Mouse (Mus musculus): Measurements from ENCODE around the gene Krtap6-1. TPM values are rescaled to one million over a fixed set of nuclear protein-coding genes. Genes with fewer than 3 reads are reported as not detected.
"Not testable (repeated sequence)": the region's sequence is repeated elsewhere in the genome, so short reads cannot be mapped to it uniquely, and the experiment has no call there.

Gene Krtap6-1
- polyA plus RNA-seq (2015; fragmentation: Nextera tagmentation; extraction: Ambion mirVana): not detected in 2 replicates

- H3K9me3 ChIP-seq (ENCODE audit: control insufficient read depth, low read length); H3K27ac ChIP-seq (ENCODE audit: low read depth, low read length); H3K4me3 ChIP-seq (ENCODE audit: low read length); H3K9ac ChIP-seq (ENCODE audit: low read depth, low read length); H3K4me2 ChIP-seq (ENCODE audit: low read length); H3K4me1 ChIP-seq (ENCODE audit: control insufficient read depth, insufficient read depth, low read depth, low read length); H3K36me3 ChIP-seq (ENCODE audit: control insufficient read depth, insufficient read depth, low read length); H3K27me3 ChIP-seq (replicated peaks; ENCODE audit: control insufficient read depth, insufficient read depth, low read length); ATAC-seq: not testable (repeated sequence)
- WGBS: 94% methylated on average over 3 of the region's 3 CpGs
Observed at GRCm38 (mm10) chr16:89031399-89031798, at the start of gene Krtap6-1. Gene Krtap6-1 (plus strand): TSS chr16:89031699.

GRCm38 (mm10) chr16:89010659-89011058 is 20.8 kb upstream of the Krtap6-1 start, which contains the start of gene Krtap22-2:
Gene Krtap22-2 (minus strand): TSS chr16:89010759.
- Histone ChIP-seq H3K4me2 (ENCODE audit: low read length) (no peak within 1 kb of the TSS), H3K4me3 (ENCODE audit: low read length) (no peak within 1 kb of the TSS), H3K36me3 (ENCODE audit: control insufficient read depth, insufficient read depth, low read length) (no peaks in the 10 kb centered on the region), H3K4me1 (ENCODE audit: control insufficient read depth, insufficient read depth, low read depth, low read length) (no peaks in the 10 kb centered on the region), H3K27ac (ENCODE audit: low read depth, low read length) (no peak within 1 kb of the TSS), H3K9ac (ENCODE audit: low read depth, low read length) (no peak within 1 kb of the TSS), H3K9me3 (ENCODE audit: control insufficient read depth, low read length) (no peaks in the 10 kb centered on the region), H3K27me3 (replicated peaks; ENCODE audit: control insufficient read depth, insufficient read depth, low read length) (no peaks in the 10 kb centered on the region)
- ATAC-seq: no peak
- WGBS: 83% methylated on average over 5 of the region's 5 CpGs

GRCm38 (mm10) chr16:89013973-89014372 is 17.5 kb upstream of the Krtap6-1 start:
- no peak for ATAC-seq

GRCm38 (mm10) chr16:89014984-89015383 is 16.5 kb upstream of the Krtap6-1 start, which contains the start of gene Gm10229:
Gene Gm10229 (plus strand): TSS chr16:89015284.
- ATAC-seq; H3K9ac ChIP-seq (ENCODE audit: low read depth, low read length); H3K4me1 ChIP-seq (ENCODE audit: control insufficient read depth, insufficient read depth, low read depth, low read length); H3K4me2 ChIP-seq (ENCODE audit: low read length); H3K27me3 ChIP-seq (replicated peaks; ENCODE audit: control insufficient read depth, insufficient read depth, low read length); H3K27ac ChIP-seq (ENCODE audit: low read depth, low read length); H3K4me3 ChIP-seq (ENCODE audit: low read length); H3K36me3 ChIP-seq (ENCODE audit: control insufficient read depth, insufficient read depth, low read length); H3K9me3 ChIP-seq (ENCODE audit: control insufficient read depth, low read length): not testable (repeated sequence)
- 92% methylated on average over 1 of the region's 3 CpGs for WGBS

More at GRCm38 (mm10) chr16:89013973-89014372, 17.5 kb upstream of the Krtap6-1 start:
- H3K36me3 ChIP-seq (ENCODE audit: control insufficient read depth, insufficient read depth, low read length): no peaks in the 10 kb centered on the region
- no peak overlapping the region for H3K4me3 ChIP-seq (ENCODE audit: low read length)
- 98% methylated on average over 3 of the region's 3 CpGs for WGBS
- no peak overlapping the region for H3K9ac ChIP-seq (ENCODE audit: low read depth, low read length)
- H3K27ac ChIP-seq (ENCODE audit: low read depth, low read length): no peak overlapping the region
- no peaks in the 10 kb centered on the region for H3K4me1 ChIP-seq (ENCODE audit: control insufficient read depth, insufficient read depth, low read depth, low read length)
- no peak overlapping the region for H3K4me2 ChIP-seq (ENCODE audit: low read length)
- H3K9me3 ChIP-seq (ENCODE audit: control insufficient read depth, low read length): no peaks in the 10 kb centered on the region
- no peaks in the 10 kb centered on the region for H3K27me3 ChIP-seq (replicated peaks; ENCODE audit: control insufficient read depth, insufficient read depth, low read length)

GRCm38 (mm10) chr16:89041372-89041771 is 9.9 kb downstream of the Krtap6-1 start, which contains the start of gene Gm10228:
Gene Gm10228 (minus strand): TSS chr16:89041472.
- not testable (repeated sequence) for ATAC-seq; H3K9me3 ChIP-seq (ENCODE audit: control insufficient read depth, low read length)

GRCm38 (mm10) chr16:89047783-89048182 is 16.3 kb downstream of the Krtap6-1 start, which contains the start of gene Krtap6-5:
Gene Krtap6-5 (minus strand): TSS chr16:89047883.
- Histone ChIP-seq H3K9ac (ENCODE audit: low read depth, low read length) (no peak within 1 kb of the TSS), H3K4me1 (ENCODE audit: control insufficient read depth, insufficient read depth, low read depth, low read length) (no peaks in the 10 kb centered on the region), H3K4me2 (ENCODE audit: low read length) (no peak within 1 kb of the TSS), H3K27ac (ENCODE audit: low read depth, low read length) (no peak within 1 kb of the TSS), H3K27me3 (replicated peaks; ENCODE audit: control insufficient read depth, insufficient read depth, low read length) (no peaks in the 10 kb centered on the region), H3K4me3 (ENCODE audit: low read length) (no peak within 1 kb of the TSS), H3K9me3 (ENCODE audit: control insufficient read depth, low read length) (no peaks in the 10 kb centered on the region), H3K36me3 (ENCODE audit: control insufficient read depth, insufficient read depth, low read length) (no peaks in the 10 kb centered on the region)
- ATAC-seq: no peak
- WGBS: 86% methylated on average over 3 of the region's 3 CpGs

More at GRCm38 (mm10) chr16:89041372-89041771, 9.9 kb downstream of the Krtap6-1 start, which contains the start of gene Gm10228:
- not testable (repeated sequence) for H3K4me1 ChIP-seq (ENCODE audit: control insufficient read depth, insufficient read depth, low read depth, low read length); H3K4me2 ChIP-seq (ENCODE audit: low read length); H3K27me3 ChIP-seq (replicated peaks; ENCODE audit: control insufficient read depth, insufficient read depth, low read length); H3K27ac ChIP-seq (ENCODE audit: low read depth, low read length); H3K9ac ChIP-seq (ENCODE audit: low read depth, low read length); H3K4me3 ChIP-seq (ENCODE audit: low read length); H3K36me3 ChIP-seq (ENCODE audit: control insufficient read depth, insufficient read depth, low read length)
- 96% methylated on average over 2 of the region's 4 CpGs for WGBS

GRCm38 (mm10) chr16:89063902-89064301 is 32.4 kb downstream of the Krtap6-1 start, which contains the start of gene 1110025L11Rik:
Gene 1110025L11Rik (minus strand): TSS chr16:89064002.
- H3K9me3 ChIP-seq (ENCODE audit: control insufficient read depth, low read length); H3K27me3 ChIP-seq (replicated peaks; ENCODE audit: control insufficient read depth, insufficient read depth, low read length); H3K4me2 ChIP-seq (ENCODE audit: low read length); H3K4me1 ChIP-seq (ENCODE audit: control insufficient read depth, insufficient read depth, low read depth, low read length); H3K4me3 ChIP-seq (ENCODE audit: low read length); ATAC-seq; H3K9ac ChIP-seq (ENCODE audit: low read depth, low read length); H3K36me3 ChIP-seq (ENCODE audit: control insufficient read depth, insufficient read depth, low read length); H3K27ac ChIP-seq (ENCODE audit: low read depth, low read length): not testable (repeated sequence)
- no CpG with 5 or more reads among the region's 2 CpGs for WGBS

GRCm38 (mm10) chr16:89071041-89071440 is 39.5 kb downstream of the Krtap6-1 start:
- 85% methylated on average over 2 of the region's 2 CpGs for WGBS
- not testable (repeated sequence) for H3K4me2 ChIP-seq (ENCODE audit: low read length); H3K4me1 ChIP-seq (ENCODE audit: control insufficient read depth, insufficient read depth, low read depth, low read length); H3K36me3 ChIP-seq (ENCODE audit: control insufficient read depth, insufficient read depth, low read length); H3K27me3 ChIP-seq (replicated peaks; ENCODE audit: control insufficient read depth, insufficient read depth, low read length); H3K4me3 ChIP-seq (ENCODE audit: low read length); ATAC-seq; H3K9ac ChIP-seq (ENCODE audit: low read depth, low read length); H3K9me3 ChIP-seq (ENCODE audit: control insufficient read depth, low read length); H3K27ac ChIP-seq (ENCODE audit: low read depth, low read length)
